Mouse (Mus musculus) cerebellum, adult 2 months (tissue): ENCODE data around the gene Nup62.

Experiments used
- CTCF ChIP-seq: fragments of 200-500 bp; IDR thresholded peaks from 2 replicates; pipeline ENCODE4 v1.5.1; 2011; ENCODE audit warnings: low read depth, mild to moderate bottlenecking, control low read depth, low read length, moderate library complexity, borderline replicate concordance; ENCODE audit not compliant: insufficient read depth
- POLR2A ChIP-seq: fragments of 200-500 bp; IDR thresholded peaks from 2 replicates; pipeline ENCODE4 v1.6.1; 2011; ENCODE audit warnings: low read length, control low read depth, borderline replicate concordance; ENCODE audit not compliant: insufficient read depth

DNA sequence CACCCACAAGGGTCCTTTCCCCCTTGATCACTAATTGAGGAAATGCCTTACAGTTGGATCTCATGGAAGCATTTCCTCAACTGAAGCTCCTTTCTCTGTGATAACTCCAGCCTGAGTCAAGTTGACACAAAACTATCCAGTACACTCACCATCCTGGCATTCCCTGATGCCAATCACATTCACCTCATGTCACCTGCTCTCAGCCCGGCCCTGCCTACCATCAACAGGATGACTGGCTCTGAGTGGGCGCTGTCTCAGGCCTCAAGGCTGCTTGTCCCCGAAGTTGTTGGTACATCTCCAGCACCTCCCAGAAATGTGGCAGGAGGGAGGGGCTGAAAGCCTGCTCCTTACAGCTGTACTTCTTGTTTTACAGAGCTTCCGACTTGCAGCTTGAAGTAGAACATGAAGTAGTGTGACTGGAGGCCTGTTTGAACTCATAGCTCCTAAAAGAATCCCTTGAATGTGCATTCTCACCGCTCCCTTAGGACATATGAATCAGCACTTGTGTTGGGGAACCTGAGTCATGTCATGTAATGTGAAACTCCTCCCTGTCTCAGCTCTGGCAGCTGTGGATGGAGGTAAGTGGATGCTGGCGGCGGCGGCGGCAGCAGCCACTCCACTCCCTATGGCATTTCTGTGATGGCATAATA, 38.9 kb upstream of the Nup62 start:
- no peak for TF ChIP-seq POLR2A
- no peak for TF ChIP-seq CTCF
